ENCODE assay signal across 14 mouse cellular contexts in the genomic region with DNA sequence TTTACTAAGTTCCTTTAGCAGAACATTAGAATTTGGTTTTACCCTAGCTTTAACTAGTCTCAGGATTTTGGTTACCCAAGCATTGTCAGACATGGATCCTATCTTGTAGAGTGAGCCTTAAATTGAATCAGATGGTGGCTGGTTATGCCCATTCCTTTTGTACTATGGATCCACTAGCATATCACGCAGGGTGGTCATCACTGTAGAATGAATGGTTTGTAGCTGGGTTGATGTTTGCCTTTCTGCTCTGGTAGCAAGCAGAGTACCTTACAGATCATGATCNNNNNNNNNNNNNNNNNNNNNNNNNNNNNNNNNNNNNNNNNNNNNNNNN. TPM values are rescaled to one million over a fixed set of nuclear protein-coding genes. Genes with fewer than 3 reads are reported as not detected.
DNase-seq lines count a peak whose midpoint lies in the region; ATAC-seq and TF ChIP-seq lines count a peak whose summit lies in the region.
"Not testable (repeated sequence)": the region's sequence is repeated elsewhere in the genome, so short reads cannot be mapped to it uniquely, and the experiment has no call there.
"Had no signal": no experiment of that assay in that cellular context is flagged by ENCODE, and none has a peak within 500 bp of the region (broad histone marks: within the 10 kb centered on the region; RNA-seq: fewer than 3 reads in every experiment).

No protein-coding gene starts in this region.

- not testable (repeated sequence) for H3K27ac ChIP-seq in embryonic facial prominence, embryonic 13.5 days; heart, embryonic 11.5 days (ENCODE audit: low read depth, low read length); intestine, embryonic 14.5 days (ENCODE audit: low read depth); lung, embryonic 14.5 days (ENCODE audit: low read depth)

- not testable (repeated sequence) for H3K4me2 ChIP-seq in embryonic facial prominence, embryonic 13.5 days; heart, embryonic 11.5 days; intestine, embryonic 14.5 days (ENCODE audit: low read length); lung, embryonic 14.5 days

- not testable (repeated sequence) for H3K36me3 ChIP-seq in embryonic facial prominence, embryonic 13.5 days; heart, embryonic 11.5 days (ENCODE audit: control insufficient read depth, insufficient read depth, low read length); intestine, embryonic 14.5 days (ENCODE audit: control insufficient read depth, insufficient read depth, low read length); lung, embryonic 14.5 days (ENCODE audit: insufficient read depth)

- H3K9ac ChIP-seq in embryonic facial prominence, embryonic 13.5 days; heart, embryonic 11.5 days (ENCODE audit: low read depth, low read length); intestine, embryonic 14.5 days (ENCODE audit: low read length); lung, embryonic 14.5 days: not testable (repeated sequence)

- 92% methylated on average over 1 of the region's 1 CpGs for WGBS in embryonic facial prominence, embryonic 13.5 days
- 78% methylated on average over 1 of the region's 1 CpGs for WGBS in heart, embryonic 11.5 days (ENCODE audit: insufficient replicate concordance)
- WGBS in intestine, embryonic 14.5 days = 80% methylated on average over 1 of the region's 1 CpGs
- 83% methylated on average over 1 of the region's 1 CpGs for WGBS in lung, embryonic 14.5 days

- not testable (repeated sequence) for H3K4me1 ChIP-seq in embryonic facial prominence, embryonic 13.5 days; heart, embryonic 11.5 days (ENCODE audit: control insufficient read depth, insufficient read depth, low read length); intestine, embryonic 14.5 days (replicated peaks; ENCODE audit: control insufficient read depth, insufficient read depth, low read length); lung, embryonic 14.5 days (ENCODE audit: insufficient read depth)

- peak; percentile 0 for DNase-seq in CD4-positive, CD25-positive, alpha-beta regulatory T cell, adult 2 months (ENCODE audit: low read depth, low spot score)
- peak; percentile 18 for DNase-seq in intestine, embryonic 14.5 days (ENCODE audit: low spot score)
- peak; percentile 0 for DNase-seq in lung, embryonic 14.5 days

- 0 out of 2 replicates have a peak, but pooled peaks have one; percentile 37 for ATAC-seq in embryonic facial prominence, embryonic 13.5 days (ENCODE audit: insufficient number of reproducible peaks, insufficient read depth, low FRiP score, low TSS enrichment, low read depth)
- ATAC-seq in heart, embryonic 11.5 days (replicated peaks; ENCODE audit: insufficient number of reproducible peaks, low FRiP score, low TSS enrichment) = peak; percentile 52; the same call in 1 of the 2 replicates
- not testable (repeated sequence) for ATAC-seq in intestine, embryonic 14.5 days (replicated peaks; ENCODE audit: low FRiP score, low TSS enrichment, low read depth); lung, embryonic 14.5 days (ENCODE audit: insufficient read depth)

- H3K9me3 ChIP-seq in embryonic facial prominence, embryonic 13.5 days = peaks cover 20% of the 10 kb centered on the region
- H3K9me3 ChIP-seq in heart, embryonic 11.5 days (replicated peaks; ENCODE audit: control insufficient read depth, low read length) = peaks cover 14% of the 10 kb centered on the region
- not testable (repeated sequence) for H3K9me3 ChIP-seq in intestine, embryonic 14.5 days (ENCODE audit: control insufficient read depth, low read length)
- H3K9me3 ChIP-seq in lung, embryonic 14.5 days (ENCODE audit: low read depth, low read length) = peaks cover 12% of the 10 kb centered on the region; the same call in 1 of the 2 replicates

- not testable (repeated sequence) for TF ChIP-seq CTCF in lung, embryonic 14.5 days (IDR thresholded peaks at IDR 0.05; ENCODE audit: low read depth)

- H3K27me3 ChIP-seq in embryonic facial prominence, embryonic 13.5 days; heart, embryonic 11.5 days (ENCODE audit: control insufficient read depth, insufficient read depth, low read length); intestine, embryonic 14.5 days (replicated peaks; ENCODE audit: control insufficient read depth, insufficient read depth, low read length); lung, embryonic 14.5 days (ENCODE audit: insufficient read depth, low read length): not testable (repeated sequence)

- not testable (repeated sequence) for H3K4me3 ChIP-seq in embryonic facial prominence, embryonic 13.5 days; heart, embryonic 11.5 days (ENCODE audit: low read depth, low read length); intestine, embryonic 14.5 days (ENCODE audit: low read depth, low read length); lung, embryonic 14.5 days (ENCODE audit: low read depth, low read length)

RNA-seq across cellular contexts. Expression of a gene that starts 29.6 kb away (rescaled TPM):
- not detected in 2 replicates for polyA plus RNA-seq in embryonic facial prominence, embryonic 13.5 days (2015; fragmentation: Nextera tagmentation; extraction: Ambion mirVana)
- polyA plus RNA-seq in heart, embryonic 11.5 days (2014; fragmentation: Nextera tagmentation; extraction: Ambion mirVana) = not detected in 2 replicates
- polyA plus RNA-seq in intestine, embryonic 14.5 days (2014; fragmentation: Nextera tagmentation; extraction: Ambion mirVana) = not detected in 2 replicates
- not detected in 2 replicates for polyA plus RNA-seq in lung, embryonic 14.5 days (2014; fragmentation: Nextera tagmentation; extraction: Ambion mirVana)
- polyA plus RNA-seq: adrenal gland, adult 2 months; brain, embryonic 14.5 days; embryonic facial prominence, embryonic 12.5 days; embryonic facial prominence, embryonic 15.5 days; erythroblast, embryonic 14.5 days; forebrain, embryonic 10.5 days; forebrain, embryonic 12.5 days; forebrain, embryonic 14.5 days; forebrain, embryonic 16.5 days had no signal
